Mouse (Mus musculus): ENCODE data around the gene Tfap4.
"Not testable (repeated sequence)": the region's sequence is repeated elsewhere in the genome, so short reads cannot be mapped to it uniquely, and the experiment has no call there.

Gene Tfap4

DNA sequence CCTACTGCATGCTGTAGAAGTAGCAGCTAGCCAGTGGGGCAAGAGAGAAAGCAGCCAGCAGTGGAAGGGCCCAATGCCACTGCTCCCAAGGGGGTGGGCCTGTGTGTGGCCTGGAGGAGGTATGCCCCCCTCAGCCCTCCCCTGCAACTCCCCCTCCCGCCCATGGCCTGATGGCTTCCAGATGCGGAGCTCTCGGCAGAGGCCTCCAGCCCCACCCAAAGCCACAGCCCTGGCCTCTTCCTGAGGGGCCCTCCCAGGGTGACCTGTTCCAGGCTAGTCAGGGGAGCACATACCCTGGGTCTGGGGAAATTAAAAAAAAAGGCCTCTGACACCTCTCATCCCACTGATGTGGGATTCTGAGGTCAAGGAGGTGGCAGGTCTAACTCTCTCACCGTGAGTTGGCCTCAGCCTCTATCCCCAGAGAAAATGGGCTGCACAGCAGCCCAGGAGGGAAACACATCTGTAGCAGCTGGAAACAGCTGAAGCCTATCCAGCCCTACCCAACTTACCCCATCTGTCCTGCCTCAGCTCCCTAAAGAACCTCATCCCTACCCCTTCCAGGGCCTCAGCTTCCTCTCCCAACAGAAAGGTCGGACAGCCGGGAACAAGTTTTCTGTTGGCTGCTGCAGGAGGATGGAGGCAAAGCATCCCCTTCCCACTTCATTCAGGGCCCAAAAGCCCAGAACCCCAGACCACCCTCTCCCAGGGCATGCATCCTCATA, 6.7 kb downstream of the Tfap4 start:
- DNase-seq (ENCODE audit: low spot score): no peak

DNA sequence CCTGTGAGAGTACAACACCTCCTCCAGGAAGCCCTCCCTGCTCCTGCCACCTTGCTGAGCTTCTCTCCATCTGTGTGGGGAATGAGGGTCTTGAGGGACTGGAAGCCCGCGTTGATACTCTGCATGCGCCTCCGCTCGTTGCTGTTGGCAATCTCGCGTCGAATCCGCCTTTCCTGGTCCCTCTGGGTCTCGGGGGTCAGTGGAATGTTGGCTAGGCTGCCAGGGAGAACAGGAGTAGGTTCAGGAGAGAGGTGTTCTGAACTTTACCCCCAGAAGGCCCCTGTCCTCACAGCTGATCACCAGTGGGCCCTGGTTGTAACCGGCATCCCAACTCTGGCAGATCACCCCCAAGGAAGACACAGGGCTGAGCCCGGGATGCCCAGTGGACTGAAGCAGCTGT, 7.8 kb downstream of the Tfap4 start:
- no peak for DNase-seq (ENCODE audit: low spot score)

DNA sequence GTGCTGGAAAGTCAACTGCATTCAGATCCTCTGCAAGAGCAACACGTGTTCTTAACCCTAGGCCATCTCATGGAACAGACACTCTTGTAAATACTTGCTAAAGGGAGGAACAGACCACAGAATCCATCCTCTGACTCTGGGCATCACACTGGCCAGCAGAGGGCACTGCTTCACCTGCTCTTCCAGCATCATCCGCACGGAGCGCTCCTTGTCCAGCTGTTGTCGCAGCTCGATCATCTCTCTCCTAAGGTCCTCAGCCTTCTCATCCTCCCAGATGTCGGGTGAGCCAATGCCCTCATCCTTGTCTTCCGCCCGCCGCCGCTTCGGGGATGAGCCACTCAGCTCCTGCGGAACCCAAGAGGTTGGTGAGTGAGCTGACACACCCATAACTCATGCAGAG, 8.6 kb downstream of the Tfap4 start:
- DNase-seq (ENCODE audit: low spot score): peak; percentile 60

DNA sequence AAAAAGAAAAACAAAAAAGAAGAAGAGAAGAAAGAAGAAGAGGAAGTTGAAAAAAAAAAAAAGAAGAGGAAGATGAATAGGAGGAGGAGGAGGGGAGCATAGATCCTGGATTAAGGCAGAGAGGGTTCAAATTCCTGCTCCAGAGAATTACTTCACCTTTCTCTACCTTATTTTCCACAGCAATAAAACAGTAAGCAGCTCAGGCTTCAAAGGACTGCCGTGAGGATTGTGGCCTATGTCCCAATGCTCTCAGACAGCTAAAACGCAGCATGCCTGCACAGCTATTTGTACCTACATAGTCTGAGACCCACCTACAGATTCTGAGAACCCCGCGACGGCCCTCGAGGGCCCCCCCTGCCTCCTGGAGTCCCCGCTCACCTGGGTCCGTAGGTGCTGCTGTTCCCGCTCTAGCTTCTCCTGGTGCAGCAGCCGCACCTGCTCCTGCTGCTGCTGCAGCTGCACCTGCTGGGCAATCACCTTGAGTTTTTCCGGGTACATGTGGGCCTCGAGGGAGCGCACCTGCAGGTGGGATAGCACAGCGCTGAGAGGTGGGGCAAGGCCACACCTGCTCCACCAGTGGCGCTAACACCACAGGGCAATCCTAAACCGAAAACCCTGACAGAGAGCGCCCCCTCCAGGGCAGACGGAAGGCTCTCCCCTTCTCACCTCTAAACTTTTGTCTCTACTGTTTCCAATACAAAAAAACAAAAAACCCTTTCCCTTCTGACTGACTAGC, 10.5 kb downstream of the Tfap4 start:
- no peak for DNase-seq (ENCODE audit: low spot score)

DNA sequence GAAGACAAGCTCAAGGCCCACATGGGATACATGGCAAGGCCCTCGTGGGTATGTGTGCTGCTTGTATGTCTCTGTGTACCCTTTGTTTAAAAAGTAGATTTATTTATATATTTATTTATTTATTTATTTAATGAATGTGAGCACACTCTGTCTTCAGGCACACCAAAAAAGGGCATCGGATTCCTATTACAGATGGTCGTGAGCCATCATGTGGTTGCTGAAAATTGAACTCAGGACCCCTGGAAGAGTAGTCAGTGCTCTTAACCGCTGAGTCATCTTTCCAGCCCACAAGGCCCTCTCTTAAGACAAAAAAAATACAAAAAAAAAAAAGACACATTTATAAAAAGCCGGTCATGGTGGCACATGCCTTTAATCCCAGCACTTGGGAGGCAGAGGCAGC, 12.0 kb downstream of the Tfap4 start:
- no peak for DNase-seq (ENCODE audit: low spot score)

DNA sequence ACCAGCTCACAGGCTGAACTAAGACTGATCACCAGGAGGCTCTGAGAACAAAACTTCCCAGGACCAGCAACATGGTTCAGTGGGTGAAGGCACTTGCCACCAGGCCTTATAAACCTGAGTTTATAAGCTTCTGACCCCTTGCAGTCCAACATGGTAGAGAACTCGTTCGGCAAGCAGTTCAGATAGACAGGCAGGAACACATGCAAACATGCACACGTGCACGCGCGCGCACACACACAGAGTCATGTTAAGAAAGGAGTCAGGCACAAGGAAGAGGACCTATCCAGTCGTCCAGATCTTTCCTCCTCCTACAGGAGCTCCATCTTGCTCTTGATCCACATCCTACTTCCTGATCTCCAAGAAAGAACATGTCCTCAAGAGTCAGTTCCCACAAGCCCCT, 12.8 kb downstream of the Tfap4 start:
- no peak for DNase-seq (ENCODE audit: low spot score)

DNA sequence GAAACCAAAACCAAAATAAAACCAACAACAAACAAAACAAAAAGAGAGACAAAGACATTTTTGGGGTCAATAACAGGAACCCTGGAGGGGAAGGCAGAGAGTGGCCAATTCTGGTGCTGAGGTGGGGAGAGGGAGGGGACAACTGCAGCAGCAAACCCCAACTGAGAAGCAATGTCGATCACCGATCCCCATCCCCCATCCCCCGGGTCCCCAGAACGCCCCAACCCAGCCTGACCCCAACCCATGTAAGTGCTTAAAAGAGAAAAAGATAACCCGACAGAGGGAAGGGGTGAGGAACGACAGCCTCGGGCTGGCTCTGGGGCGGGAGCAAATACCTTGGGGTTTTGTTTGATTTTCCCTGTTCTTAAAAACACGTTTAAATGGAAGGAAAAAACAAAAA, 14.8 kb downstream of the Tfap4 start:
- DNase-seq (ENCODE audit: low spot score): no peak

DNA sequence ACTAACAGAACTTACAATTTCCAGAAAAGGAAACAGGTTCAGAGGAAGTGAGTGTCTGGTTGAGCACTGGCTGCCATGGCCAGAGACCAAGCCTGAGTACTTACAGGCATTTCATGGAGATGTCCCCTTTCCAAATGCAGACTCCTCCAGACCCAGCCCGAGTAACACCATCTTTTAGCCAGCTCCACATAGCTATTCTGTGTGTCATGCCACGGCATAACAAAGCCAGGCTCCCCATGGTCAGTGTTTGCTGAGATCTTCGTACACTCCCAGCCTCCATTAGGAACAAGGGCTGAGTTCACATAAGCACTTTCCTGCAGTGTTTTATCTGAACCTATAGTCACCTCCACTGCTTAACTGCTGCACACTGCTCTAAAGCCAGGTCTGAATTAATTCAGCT, 16.4 kb downstream of the Tfap4 start:
- no peak for DNase-seq (ENCODE audit: low spot score)

DNA sequence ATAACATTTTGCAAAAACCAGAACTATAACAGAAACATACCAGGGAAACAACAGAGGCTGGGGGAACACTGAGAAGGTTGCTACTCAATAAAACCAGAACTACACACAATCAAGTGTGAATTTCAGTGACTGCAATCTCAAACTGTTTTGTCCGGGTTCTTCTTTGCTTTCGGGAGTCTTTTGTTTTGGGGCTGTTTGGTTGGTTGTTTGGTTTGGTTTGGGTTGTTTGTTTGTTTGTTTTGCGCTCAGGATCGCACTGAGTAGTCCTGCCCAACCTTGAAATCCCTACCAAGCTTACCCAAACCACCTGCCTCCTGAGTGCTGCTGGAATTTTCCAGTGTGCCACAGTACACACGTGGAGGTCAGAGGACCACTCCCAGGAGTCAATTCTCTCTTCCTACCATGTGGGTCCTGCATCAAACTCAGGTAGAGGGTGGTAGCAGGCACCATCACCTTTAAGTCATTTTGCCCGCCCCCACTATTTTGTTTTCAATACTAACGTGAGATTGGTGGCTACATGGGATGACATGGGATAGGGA, 17.3 kb downstream of the Tfap4 start:
- DNase-seq (ENCODE audit: low spot score): no peak

DNA sequence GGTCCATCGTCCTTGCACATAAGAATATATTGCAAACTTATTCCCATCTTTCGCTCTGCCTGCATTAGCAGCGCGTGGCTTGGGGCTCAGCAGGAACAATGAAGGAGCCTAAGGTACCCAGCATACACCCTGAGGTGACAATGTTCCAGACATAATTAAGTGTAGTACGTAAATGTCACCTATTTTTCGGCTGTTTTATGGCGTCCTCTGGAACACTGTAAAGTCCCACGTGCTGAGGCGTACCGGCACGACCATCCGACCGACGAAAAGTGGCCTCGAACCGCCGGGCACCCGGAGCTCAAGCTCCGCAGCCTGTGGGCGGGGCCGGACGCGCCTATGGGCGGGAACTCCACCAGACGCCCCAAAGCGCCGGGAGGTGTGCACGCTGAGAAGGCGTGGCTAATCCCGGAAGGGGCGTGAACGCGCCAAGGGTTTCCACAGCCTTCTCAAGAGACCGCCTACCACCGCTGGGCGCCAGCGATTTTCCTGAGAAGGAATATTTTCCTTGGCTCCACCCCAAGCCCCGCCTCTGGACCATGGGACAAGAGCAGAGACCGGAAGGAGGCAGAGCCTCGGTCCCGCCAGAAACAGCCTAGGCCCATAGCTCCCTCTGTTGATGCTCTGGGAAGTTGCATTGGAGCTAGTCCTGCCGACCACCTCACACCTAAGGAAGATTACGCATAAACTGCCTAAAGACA, 18.0 kb downstream of the Tfap4 start, which contains the start of gene Srl:
Gene Srl, minus strand, starts transcription at position 316 of the 698 bp plus-strand sequence.
- DNase-seq (ENCODE audit: low spot score): peak; percentile 100

DNA sequence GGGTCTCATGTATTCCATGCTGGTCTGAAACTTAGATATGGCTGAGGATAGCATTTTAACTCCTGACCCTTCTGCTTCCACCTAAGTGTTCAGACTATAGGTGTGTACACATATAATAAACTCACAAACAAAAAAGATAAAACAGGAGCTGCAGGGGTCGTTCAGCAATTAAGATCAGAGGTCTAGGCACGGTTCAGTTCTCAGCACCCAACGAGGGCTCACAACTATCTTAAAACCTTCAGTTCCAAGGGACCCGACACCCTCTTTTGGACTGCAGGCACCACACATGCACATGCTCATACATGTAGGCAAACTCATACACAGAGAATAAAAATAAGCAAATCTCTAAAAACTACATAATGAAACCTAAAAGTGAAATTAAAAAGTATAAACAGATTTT, 18.6 kb downstream of the Tfap4 start:
- no peak for DNase-seq (ENCODE audit: low spot score)

DNA sequence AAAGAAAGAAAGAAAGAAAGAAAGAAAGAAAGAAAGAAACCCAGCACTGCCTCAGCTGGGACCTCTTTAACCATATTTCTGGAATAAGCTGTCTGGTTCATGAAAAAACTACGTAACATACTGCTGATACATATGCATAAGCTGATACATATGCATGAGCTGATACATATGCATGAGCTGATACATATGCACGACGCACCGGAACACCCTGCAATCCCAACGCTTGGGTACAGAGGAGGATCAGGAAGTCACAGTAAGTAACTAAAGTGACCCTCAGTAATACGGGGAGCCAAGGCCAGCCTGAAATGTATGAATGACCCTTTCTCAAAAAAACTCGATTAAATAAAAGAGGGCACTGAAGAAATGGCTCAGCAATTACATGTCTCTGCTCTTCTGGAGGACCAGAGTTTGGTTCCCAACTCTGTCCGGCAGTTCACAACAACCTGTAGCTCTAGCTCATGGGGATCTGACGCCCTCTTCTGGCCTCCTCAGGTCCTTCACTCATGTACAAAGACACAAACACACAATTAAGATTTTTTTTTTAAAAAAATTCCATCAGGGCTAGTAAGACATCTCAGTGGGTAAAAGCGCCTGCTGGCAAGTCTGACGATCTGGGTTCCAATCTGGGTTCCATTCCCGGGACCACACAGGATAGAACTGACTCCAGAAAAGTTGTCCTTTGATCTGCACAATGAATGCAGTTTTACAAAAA, 19.4 kb downstream of the Tfap4 start:
- no peak for DNase-seq (ENCODE audit: low spot score)

DNA sequence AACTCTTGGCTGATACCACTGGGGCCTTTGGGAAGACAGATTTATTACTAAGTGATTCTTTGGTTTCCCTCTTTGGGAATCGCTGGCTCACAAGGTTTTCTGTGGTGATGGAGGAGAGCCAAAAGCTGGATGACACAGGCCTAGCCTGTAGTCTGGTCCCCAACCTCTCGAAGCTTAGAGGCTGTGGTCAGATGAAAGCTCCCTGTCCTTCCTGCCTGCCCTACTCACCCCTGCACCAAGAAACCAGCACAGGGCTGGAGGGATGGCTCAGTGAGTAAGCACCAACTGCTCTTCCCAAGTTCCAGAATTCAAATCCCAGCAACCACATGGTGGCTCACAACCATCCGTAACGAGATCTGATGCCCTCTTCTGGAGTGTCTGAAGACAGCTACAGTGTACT, 20.1 kb downstream of the Tfap4 start:
- no peak for DNase-seq (ENCODE audit: low spot score)

DNA sequence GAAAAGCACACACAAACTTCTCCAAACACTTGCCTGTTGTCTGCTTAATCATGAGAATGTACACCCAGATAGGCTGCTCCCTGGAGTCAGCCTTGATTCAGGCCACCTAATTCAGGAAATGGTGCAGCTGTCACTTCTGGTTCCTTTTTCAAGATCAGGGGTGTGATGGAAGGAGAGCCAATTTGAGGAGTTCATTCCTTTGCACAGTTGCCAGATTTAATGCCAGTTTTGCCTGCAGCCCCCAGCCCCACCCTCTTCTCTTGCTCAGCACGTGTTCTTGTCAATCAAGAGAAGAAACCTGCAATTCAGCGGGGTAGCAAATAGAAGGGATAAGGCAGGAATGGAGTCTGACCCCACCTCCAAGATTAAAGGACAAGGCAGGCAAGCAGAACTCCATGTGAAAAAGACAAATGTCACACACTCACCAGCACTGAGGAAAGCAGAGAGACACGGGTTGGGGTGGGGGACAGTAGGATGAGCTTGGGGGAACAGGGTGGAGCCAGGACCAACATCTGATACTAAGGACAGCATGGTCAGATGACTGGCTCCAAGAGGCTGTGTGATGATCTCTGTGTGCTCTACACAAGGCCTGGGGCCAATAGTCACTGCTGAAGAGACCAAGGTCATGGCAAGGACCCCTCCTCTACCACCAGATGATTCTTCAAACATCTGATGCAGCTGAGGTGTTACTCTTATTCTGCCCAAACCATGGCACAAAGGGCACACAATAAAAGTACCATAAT, 21.9 kb downstream of the Tfap4 start:
- DNase-seq (ENCODE audit: low spot score): no peak

DNA sequence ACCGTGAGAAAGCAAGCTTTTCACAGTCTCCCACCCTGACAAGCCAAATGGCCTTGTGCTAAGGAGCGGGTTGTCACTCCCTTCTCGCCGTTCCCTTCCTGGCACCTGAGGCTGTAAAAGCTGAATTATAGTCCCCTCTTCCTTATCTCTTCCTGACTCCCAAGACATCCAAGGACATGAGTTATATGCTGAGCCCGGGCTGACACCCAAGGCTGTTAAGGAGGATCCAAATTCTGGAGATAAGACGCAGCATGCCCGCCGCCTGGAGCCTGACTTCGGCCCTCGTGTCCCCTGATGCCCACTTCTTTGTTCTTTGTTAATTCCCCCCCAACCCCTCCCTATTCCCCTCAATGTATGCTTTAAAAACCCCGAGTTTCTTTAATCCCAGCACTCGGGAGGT, 32.3 kb downstream of the Tfap4 start:
- not testable (repeated sequence) for DNase-seq (ENCODE audit: low spot score)

DNA sequence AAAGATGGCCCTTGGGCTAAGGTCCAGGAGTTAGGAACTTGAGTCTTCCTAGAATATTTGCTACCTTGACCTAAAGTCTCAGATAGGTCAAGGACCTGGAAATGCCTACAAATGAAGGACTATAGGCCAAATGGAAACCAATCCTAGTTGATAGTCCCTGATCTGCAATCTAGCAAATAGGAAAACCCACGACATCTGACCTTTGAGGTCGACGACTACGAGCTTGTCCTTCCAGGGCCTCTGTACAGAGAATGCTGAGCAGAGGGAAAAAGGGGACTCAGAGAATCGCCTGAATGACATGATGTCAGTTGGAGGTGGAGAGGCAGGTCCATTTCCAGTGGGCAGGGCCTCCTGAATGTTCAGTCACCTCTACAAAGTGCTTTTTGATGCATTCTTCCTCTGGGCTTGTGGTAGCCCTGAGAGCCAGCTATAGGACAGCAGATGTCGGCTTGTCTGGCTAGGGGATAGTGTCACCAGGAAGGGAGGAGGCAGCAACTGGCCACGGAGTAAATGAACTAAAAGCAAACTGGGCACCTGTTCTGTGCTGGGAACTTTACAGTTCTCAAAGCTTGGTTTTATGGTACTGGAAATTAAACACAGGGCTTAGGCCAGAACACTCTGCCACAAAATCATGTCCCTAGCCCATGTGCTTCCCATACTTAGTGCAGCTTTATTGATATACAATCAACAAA, 36.2 kb downstream of the Tfap4 start:
- DNase-seq (ENCODE audit: low spot score): no peak

DNA sequence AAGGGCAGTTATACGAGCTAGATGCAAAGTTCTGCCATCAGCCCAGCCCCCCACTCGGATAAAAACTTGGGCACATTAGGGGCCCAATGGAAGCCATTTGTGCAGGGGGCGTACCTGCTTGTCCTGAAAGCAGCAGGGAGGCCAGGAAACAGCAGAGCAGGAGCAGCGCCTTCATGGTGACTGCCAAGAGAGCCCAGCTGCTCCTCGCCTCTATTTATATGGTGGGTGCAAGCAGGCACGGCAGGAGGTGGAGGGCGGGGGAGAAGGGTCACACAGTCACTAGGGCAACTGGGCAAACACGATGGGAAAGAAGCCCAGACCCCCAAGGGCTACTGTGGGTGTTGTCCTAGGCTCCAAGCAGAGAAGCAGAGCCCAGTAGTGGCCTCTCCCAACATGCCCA, 36.8 kb downstream of the Tfap4 start:
- no peak for DNase-seq (ENCODE audit: low spot score)

DNA sequence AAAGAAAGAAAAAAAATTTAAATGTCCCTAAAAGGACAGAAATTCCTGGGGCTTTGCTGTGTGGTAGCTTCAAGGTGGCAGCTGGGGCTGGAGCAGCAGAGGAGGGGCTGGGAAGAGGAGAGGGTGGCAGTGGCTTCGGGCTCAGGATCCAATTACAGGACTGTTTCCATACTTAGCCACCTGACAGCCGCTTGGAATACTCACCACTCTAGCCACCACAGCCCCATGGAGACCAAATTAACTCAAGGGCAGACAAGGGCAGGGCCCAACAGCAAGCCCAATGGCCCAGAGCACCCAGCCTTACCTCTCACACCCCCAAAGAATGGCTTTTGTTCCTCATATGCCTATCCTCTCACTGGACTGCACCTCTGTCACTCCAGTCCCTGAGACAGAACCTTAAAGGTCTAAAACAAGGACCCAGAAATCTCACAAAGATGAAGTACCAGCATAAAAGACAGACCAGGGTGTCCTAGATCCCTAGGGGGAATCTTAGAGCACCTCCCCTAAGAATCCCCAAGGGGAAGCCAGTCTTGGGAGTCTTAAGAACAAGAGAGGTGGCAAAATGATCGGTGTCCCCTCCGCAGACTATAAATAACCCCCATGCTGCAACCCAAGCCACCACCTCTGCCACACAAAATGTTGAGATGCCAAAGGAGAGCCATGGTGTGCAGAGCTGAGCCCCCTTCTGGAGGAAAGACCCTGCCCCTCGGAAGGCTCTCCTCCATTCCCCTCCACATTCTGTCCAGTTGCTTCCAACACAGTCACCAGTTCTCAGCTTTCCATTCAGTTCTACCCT, 37.7 kb downstream of the Tfap4 start:
- no peak for DNase-seq (ENCODE audit: low spot score)

DNA sequence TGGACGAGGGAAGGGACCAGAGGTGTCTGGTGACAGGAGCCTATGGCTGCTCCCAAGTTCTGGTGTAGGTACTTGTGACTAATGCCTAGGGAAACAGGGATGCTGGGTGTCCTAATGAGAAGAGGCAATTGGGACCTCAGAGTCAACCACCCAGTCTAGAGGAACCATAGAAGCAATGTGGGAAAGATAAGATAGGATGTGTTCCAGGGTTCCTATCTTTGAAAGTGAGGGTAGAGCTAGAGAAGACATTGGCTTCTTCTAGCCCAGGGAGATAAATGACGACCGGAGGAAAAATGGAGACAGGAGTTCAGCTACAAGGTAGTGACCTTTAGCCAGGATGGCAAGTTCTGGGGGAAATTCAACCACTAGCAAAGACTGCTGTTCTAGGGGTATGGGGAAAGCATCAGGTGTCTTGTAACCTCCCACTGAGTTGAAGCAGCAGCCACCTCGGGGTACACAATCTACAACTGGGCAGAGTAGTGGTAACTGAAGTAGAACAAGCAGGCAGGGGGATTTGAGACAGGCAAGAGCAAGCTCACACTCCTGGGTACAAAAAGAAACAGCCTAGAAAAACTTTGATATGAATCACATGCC, 38.5 kb downstream of the Tfap4 start:
- no peak for DNase-seq (ENCODE audit: low spot score)

DNA sequence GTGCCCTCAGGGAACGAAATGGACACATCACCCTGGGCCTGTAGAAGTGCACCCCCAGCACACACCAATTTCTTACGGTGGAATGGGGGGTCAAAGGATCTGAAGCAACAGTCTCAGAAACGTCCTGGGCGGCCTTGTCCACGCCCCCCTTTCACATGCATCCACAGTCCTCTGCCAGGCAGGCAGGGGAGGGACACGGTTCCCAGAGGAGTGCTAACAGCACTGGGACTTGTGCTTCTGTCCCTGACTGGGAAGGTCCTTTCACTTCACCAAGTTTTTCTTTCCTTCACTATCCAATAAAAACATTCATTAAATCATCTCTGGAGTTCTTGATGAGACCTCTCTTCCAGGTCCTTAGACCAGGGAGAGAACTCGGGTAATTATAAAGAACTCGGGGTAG, 39.0 kb downstream of the Tfap4 start:
- no peak for DNase-seq (ENCODE audit: low spot score)

Measured in urinary bladder, postnatal 25 days (tissue).